Mouse (Mus musculus) spleen, adult 2 months (tissue): ENCODE data around the gene Cntnap2. TPM values are rescaled to one million over a fixed set of nuclear protein-coding genes. Genes with fewer than 3 reads are reported as not detected.

Experiments
- DNase-seq, 2 experiments: peaks; one replicate each; pipeline versions ENCODE4 v3.0.0 to v3.0.0-alpha.2; 2012 to 2021; ENCODE audit warnings: low spot score in 2 of 2, low read depth in 1 of 2
- H3K27ac ChIP-seq: fragments of 200-500 bp; 2 replicates; pipeline ENCODE4 v1.5.1; 2012; ENCODE audit warnings: low read length, inconsistent platforms; ENCODE audit not compliant: insufficient read depth
- H3K27me3 ChIP-seq: fragments of 200-500 bp; 2 replicates; pipeline ENCODE4 v1.6.1; 2012; ENCODE audit warnings: mild to moderate bottlenecking, moderate library complexity, low read length, inconsistent platforms; ENCODE audit not compliant: control insufficient read depth, insufficient read depth
- H3K36me3 ChIP-seq: fragments of 200-500 bp; 2 replicates; pipeline ENCODE4 v1.6.1; 2012; ENCODE audit warnings: mild to moderate bottlenecking, low read length, inconsistent platforms; ENCODE audit not compliant: control insufficient read depth, insufficient read depth
- H3K4me1 ChIP-seq: fragments of 200-500 bp; 2 replicates; pipeline ENCODE4 v1.6.1; 2011; ENCODE audit warnings: inconsistent platforms; ENCODE audit not compliant: control insufficient read depth, insufficient read depth, insufficient read length
- H3K4me3 ChIP-seq: fragments of 200-500 bp; 2 replicates; pipeline ENCODE4 v1.5.1; 2011; ENCODE audit warnings: mild to moderate bottlenecking, inconsistent platforms; ENCODE audit not compliant: insufficient read depth, insufficient read length; ENCODE audit errors: extremely low read depth
- CTCF ChIP-seq: fragments of 200-500 bp; IDR thresholded peaks from 2 replicates; pipeline ENCODE4 v1.5.1; 2011; ENCODE audit warnings: mild to moderate bottlenecking, inconsistent platforms; ENCODE audit not compliant: insufficient read depth, insufficient read length, insufficient replicate concordance; ENCODE audit errors: extremely low read depth
- POLR2A ChIP-seq: fragments of 200-500 bp; IDR thresholded peaks from 2 replicates; pipeline ENCODE4 v1.6.1; 2011; ENCODE audit warnings: low read depth, low read length, inconsistent platforms
- WGBS: fragments of 180-500 bp; shearing (Covaris S2); methylation state at CpG from one replicate; pipeline ENCODE4 v1.1.7; 2018; 5-methylcytosine and 5-hydroxymethylcytosine counted together
- polyA plus RNA-seq: library from polyadenylated mRNA; depleted of rRNA; stranded (reverse); fragments of >200 nt; gene quantifications from 2 replicates; pipeline ENCODE4 v1.2.3, GENCODE M21; 2012

Gene Cntnap2
- polyA plus RNA-seq, 1 experiment: not detected

DNA sequence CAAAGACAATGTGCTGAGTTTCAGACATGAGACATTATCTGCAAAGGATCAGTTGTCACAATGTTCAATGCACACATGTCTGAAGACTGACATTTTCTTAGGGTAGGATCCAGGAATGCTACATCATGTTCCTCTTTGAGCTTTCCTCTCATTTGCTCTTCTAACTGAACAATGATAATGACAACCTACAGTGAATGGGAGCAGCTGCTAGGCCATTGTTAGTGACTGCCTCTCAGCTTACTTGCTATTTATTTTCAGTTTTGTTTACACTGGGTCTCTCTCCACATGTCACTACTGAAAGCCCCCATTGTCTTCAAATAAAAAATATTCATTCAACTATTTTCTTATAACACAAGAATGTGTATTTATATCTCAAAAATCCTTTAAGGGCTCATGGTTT lies 54.5 kb downstream of the Cntnap2 start:
- TF ChIP-seq POLR2A (no peak), CTCF (no peak)
- DNase-seq: no peak
- no peaks in the 10 kb centered on the region for H3K36me3 ChIP-seq
- H3K4me3 ChIP-seq: no peak overlapping the region
- no peaks in the 10 kb centered on the region for H3K27me3 ChIP-seq
- no peak overlapping the region for H3K27ac ChIP-seq
- no peaks in the 10 kb centered on the region for H3K4me1 ChIP-seq

GRCm38 (mm10) chr6:45144882-45145281 lies 85.7 kb downstream of the Cntnap2 start:
- TF ChIP-seq POLR2A (no peak), CTCF (no peak)
- H3K4me3 ChIP-seq: no peak overlapping the region
- no peaks in the 10 kb centered on the region for H3K27me3 ChIP-seq
- no peak overlapping the region for H3K27ac ChIP-seq
- WGBS: 78% methylated on average over 2 of the region's 2 CpGs
- no peaks in the 10 kb centered on the region for H3K4me1 ChIP-seq
- H3K36me3 ChIP-seq: no peaks in the 10 kb centered on the region
- no peak for DNase-seq

DNA sequence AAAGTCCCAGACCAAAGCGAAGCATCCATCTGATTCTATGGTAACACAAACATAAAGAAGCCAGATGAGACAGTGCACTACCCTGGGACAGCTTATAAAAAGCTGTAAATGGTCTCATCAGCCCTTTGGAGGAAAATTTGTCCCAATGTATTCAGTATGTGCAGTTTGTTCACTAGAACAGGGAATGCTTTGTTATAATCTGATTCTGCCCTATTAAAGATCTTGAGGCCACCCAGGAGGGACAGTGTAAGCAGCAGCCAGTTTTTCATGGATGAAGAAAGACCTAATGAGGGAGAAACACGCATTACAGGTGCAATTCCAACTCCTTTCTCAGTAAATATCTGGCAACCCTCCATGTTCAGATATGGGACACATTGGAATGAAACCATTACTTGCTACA lies 145.9 kb downstream of the Cntnap2 start:
- Histone ChIP-seq H3K27ac (no peak overlapping the region), H3K36me3 (no peaks in the 10 kb centered on the region), H3K27me3 (no peaks in the 10 kb centered on the region), H3K4me1 (no peaks in the 10 kb centered on the region), H3K4me3 (no peak overlapping the region)
- TF ChIP-seq CTCF (no peak), POLR2A (no peak)
- 82% methylated on average over 2 of the region's 2 CpGs for WGBS
- DNase-seq: no peak

GRCm38 (mm10) chr6:45214330-45214729 lies 155.2 kb downstream of the Cntnap2 start:
- WGBS: 86% methylated on average over 1 of the region's 1 CpGs
- DNase-seq: no peak
- TF ChIP-seq CTCF: no peak
- TF ChIP-seq POLR2A: no peak

GRCm38 (mm10) chr6:45229002-45229401 lies 169.8 kb downstream of the Cntnap2 start:
- Histone ChIP-seq H3K27ac (no peak overlapping the region), H3K27me3 (no peaks in the 10 kb centered on the region), H3K4me3 (no peak overlapping the region), H3K36me3 (no peaks in the 10 kb centered on the region), H3K4me1 (no peaks in the 10 kb centered on the region)
- 85% methylated on average over 1 of the region's 1 CpGs for WGBS
- TF ChIP-seq POLR2A (no peak), CTCF (no peak)
- no peak for DNase-seq

More at GRCm38 (mm10) chr6:45214330-45214729, 155.2 kb downstream of the Cntnap2 start:
- Histone ChIP-seq H3K27ac (no peak overlapping the region), H3K4me3 (no peak overlapping the region), H3K36me3 (no peaks in the 10 kb centered on the region), H3K4me1 (no peaks in the 10 kb centered on the region), H3K27me3 (no peaks in the 10 kb centered on the region)

- Histone ChIP-seq H3K27me3 (no peaks in the 10 kb centered on the region), H3K4me3 (no peak overlapping the region), H3K36me3 (no peaks in the 10 kb centered on the region), H3K27ac (no peak overlapping the region), H3K4me1 (no peaks in the 10 kb centered on the region)
- 89% methylated on average over 3 of the region's 3 CpGs for WGBS
- DNase-seq: no peak
- TF ChIP-seq POLR2A: no peak
These were observed 173.4 kb downstream of the Cntnap2 start for GRCm38 (mm10) chr6:45232571-45232970.

GRCm38 (mm10) chr6:45236531-45236930 lies 177.4 kb downstream of the Cntnap2 start:
- no peak overlapping the region for H3K27ac ChIP-seq
- 84% methylated on average over 4 of the region's 4 CpGs for WGBS
- TF ChIP-seq POLR2A (no peak), CTCF (no peak)

More at GRCm38 (mm10) chr6:45236531-45236930, 177.4 kb downstream of the Cntnap2 start:
- Histone ChIP-seq H3K4me3 (no peak overlapping the region), H3K27me3 (no peaks in the 10 kb centered on the region), H3K4me1 (no peaks in the 10 kb centered on the region), H3K36me3 (no peaks in the 10 kb centered on the region)
- DNase-seq: no peak
